Mouse (Mus musculus): ENCODE results near the gene Sidt1.

- TF ChIP-seq CTCF (IDR thresholded peaks at IDR 0.05; ENCODE audit: low read depth) (peak; percentile 71), EP300 (optimal IDR thresholded peaks at IDR 0.05) (no peak)
Observed at GRCm38 (mm10) chr16:44347071-44347901, 14.3 kb upstream of the Sidt1 start, which contains the start of gene Spice1.
